Mouse (Mus musculus) midbrain, embryonic 11.5 days (tissue): ENCODE data around the gene Cd300ld5. TPM values are rescaled to one million over a fixed set of nuclear protein-coding genes. Genes with fewer than 3 reads are reported as not detected.
"Not testable (repeated sequence)": the region's sequence is repeated elsewhere in the genome, so short reads cannot be mapped to it uniquely, and the experiment has no call there.

ENCODE experiments used
- ATAC-seq: fragments of 200-750 bp; cut with Nextera tagmentation; 2 replicates; pipeline ENCODE4 v1.8.0; 2017; ENCODE audit warnings: moderate TSS enrichment, moderate library complexity; ENCODE audit not compliant: low FRiP score
- DNase-seq: peaks from one replicate; pipeline ENCODE4 v3.0.0; 2015; ENCODE audit warnings: low spot score; ENCODE audit errors: missing footprints
- H3K27ac ChIP-seq: fragments of 300-500 bp; sonication (generic); 2 replicates; pipeline ENCODE4 v1.5.1; 2014; ENCODE audit warnings: low read depth, low read length
- H3K27me3 ChIP-seq: fragments of 300-500 bp; sonication (generic); 2 replicates; pipeline ENCODE4 v1.6.1; 2014; ENCODE audit warnings: mild to moderate bottlenecking, low read length, moderate library complexity, mixed read lengths; ENCODE audit not compliant: control insufficient read depth, insufficient read depth
- H3K36me3 ChIP-seq: fragments of 300-500 bp; sonication (generic); 2 replicates; pipeline ENCODE4 v1.6.1; 2014; ENCODE audit warnings: mild to moderate bottlenecking, low read length, moderate library complexity, mixed read lengths; ENCODE audit not compliant: control insufficient read depth, insufficient read depth
- H3K4me1 ChIP-seq: fragments of 300-500 bp; sonication (generic); 2 replicates; pipeline ENCODE4 v1.6.1; 2014; ENCODE audit warnings: low read length; ENCODE audit not compliant: control insufficient read depth, insufficient read depth
- H3K4me2 ChIP-seq: fragments of 300-500 bp; sonication (generic); 2 replicates; pipeline ENCODE4 v1.6.1; 2014; ENCODE audit warnings: mild to moderate bottlenecking, moderate library complexity
- H3K4me3 ChIP-seq: fragments of 300-500 bp; sonication (generic); 2 replicates; pipeline ENCODE4 v1.5.1; 2014; ENCODE audit warnings: low read depth, low read length
- H3K9ac ChIP-seq: fragments of 300-500 bp; sonication (generic); 2 replicates; pipeline ENCODE4 v1.6.1; 2014; ENCODE audit warnings: low read length
- H3K9me3 ChIP-seq: fragments of 300-500 bp; sonication (generic); 2 replicates; pipeline ENCODE4 v1.6.1; 2016; ENCODE audit warnings: low read length; ENCODE audit not compliant: control insufficient read depth
- WGBS: fragments of 180-500 bp; shearing (Covaris S2); extraction: QIAGEN DNeasy Blood & Tissue Kit; methylation state at CpG from one replicate; pipeline ENCODE4 v1.1.7; 2014; 5-methylcytosine and 5-hydroxymethylcytosine counted together
- polyA plus RNA-seq: library from polyadenylated mRNA; unstranded; fragments of >200 nt; fragmentation: Nextera tagmentation; extraction: Ambion mirVana; gene quantifications from 2 replicates; pipeline ENCODE4 v1.2.1, GENCODE M21; 2014

The Cd300ld5 gene
- polyA plus RNA-seq, 1 experiment from 2014 or later, result not detected

DNA sequence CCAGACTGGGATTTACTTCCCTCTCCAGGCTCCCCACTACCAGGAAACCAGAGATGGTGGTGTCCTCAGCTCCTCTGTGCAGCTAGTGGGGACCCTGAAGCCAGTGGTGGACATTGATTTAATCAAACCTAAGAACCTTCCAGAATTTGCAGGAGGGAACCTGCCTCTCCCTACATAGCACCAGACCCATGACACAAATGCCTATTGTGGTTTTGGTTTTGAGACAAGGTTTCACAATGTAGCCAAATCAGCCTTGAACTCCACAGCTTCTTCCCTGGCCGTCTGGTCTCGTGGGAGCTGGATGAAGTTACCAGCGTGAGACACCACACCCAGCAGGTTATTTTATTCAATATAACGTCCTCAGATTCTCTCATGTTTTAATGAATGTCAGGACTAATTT is 21.1 kb upstream of the Cd300ld5 start:
- Histone ChIP-seq H3K4me1 (peaks cover under 1% of the 10 kb centered on the region; the same call in 1 of the 2 replicates), H3K27me3 (no peaks in the 10 kb centered on the region), H3K9ac (no peak overlapping the region), H3K36me3 (no peaks in the 10 kb centered on the region), H3K4me2 (no peak overlapping the region), H3K4me3 (no peak overlapping the region), H3K27ac (no peak overlapping the region), H3K9me3 (no peaks in the 10 kb centered on the region)
- ATAC-seq (no peak), DNase-seq (no peak)
- WGBS, result 80% methylated on average over 4 of the region's 4 CpGs

DNA sequence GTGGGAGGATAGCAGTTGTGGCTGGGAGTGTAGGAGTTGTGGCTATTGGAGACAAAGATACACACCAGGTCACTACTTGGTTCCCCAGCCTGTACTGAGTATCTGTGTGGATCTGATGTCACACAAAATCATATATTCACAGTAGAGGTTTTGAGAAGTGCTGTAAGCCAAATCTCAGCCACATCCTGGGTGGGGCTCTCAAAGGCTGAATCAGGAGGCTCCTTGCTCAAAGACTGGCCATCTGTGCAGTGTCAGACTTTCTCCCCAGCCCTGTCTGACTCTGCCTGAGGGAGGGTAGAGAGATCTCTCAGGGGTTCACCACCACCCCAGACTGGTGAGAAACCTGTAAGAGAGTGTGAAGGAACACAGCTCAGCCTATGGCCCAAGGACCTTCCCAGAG is 17.0 kb upstream of the Cd300ld5 start:
- Histone ChIP-seq H3K9me3 (no peaks in the 10 kb centered on the region), H3K27ac (no peak overlapping the region), H3K9ac (no peak overlapping the region), H3K4me1 (no peaks in the 10 kb centered on the region), H3K4me2 (no peak overlapping the region), H3K36me3 (no peaks in the 10 kb centered on the region), H3K27me3 (no peaks in the 10 kb centered on the region), H3K4me3 (no peak overlapping the region)
- ATAC-seq, result no peak
- no peak for DNase-seq

DNA sequence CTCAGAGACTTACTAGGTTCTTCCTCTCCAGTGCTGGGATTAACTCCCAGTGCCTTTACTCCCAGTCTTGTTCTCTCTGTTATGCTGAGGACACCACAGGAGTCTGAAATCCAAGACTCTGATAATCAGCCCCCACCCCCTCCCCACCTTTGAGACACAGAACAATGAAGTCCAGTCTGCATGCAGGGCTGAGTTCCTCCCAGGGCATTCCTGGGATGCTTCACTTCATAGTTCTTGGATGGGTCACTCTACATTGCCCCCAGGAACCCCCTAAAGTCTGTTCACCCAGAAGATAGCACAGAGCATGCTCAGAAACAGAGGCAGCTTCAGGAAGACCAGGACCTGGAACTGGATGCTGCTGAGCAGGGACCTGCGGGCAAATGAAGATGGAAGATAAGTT is 15.4 kb upstream of the Cd300ld5 start:
- Histone ChIP-seq H3K9ac (no peak overlapping the region), H3K4me2 (no peak overlapping the region), H3K4me1 (no peaks in the 10 kb centered on the region), H3K36me3 (no peaks in the 10 kb centered on the region), H3K27ac (no peak overlapping the region), H3K9me3 (no peaks in the 10 kb centered on the region), H3K27me3 (no peaks in the 10 kb centered on the region), H3K4me3 (no peak overlapping the region)
- no peak for DNase-seq
- no peak for ATAC-seq
- 91% methylated on average over 1 of the region's 1 CpGs for WGBS

DNA sequence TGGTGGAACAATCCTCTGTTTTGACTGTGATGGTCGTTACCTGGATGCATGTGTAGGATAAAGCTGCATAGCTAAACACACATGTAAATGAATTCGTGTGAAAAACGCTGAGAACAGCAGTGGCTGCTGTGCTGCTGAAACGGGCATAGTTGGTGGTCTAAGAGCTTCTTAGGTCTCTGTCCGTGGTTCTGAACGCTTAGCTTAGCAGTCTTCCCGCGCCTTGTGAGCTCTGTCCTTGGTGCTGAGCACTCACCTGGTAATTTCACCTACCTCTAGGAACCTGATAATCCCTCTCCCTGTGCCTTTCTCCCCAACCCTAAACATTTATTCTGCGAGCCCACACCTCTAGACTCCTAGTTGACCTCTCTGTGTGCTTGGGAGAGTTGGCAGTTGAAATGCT is 14.6 kb upstream of the Cd300ld5 start:
- no peak for DNase-seq
- no peak overlapping the region for H3K27ac ChIP-seq
- H3K9me3 ChIP-seq, result no peaks in the 10 kb centered on the region
- no peaks in the 10 kb centered on the region for H3K4me1 ChIP-seq
- ATAC-seq, result no peak
- H3K9ac ChIP-seq, result no peak overlapping the region
- WGBS, result 5% methylated on average over 9 of the region's 9 CpGs
- no peaks in the 10 kb centered on the region for H3K36me3 ChIP-seq
- H3K4me2 ChIP-seq, result no peak overlapping the region
- no peaks in the 10 kb centered on the region for H3K27me3 ChIP-seq
- no peak overlapping the region for H3K4me3 ChIP-seq

DNA sequence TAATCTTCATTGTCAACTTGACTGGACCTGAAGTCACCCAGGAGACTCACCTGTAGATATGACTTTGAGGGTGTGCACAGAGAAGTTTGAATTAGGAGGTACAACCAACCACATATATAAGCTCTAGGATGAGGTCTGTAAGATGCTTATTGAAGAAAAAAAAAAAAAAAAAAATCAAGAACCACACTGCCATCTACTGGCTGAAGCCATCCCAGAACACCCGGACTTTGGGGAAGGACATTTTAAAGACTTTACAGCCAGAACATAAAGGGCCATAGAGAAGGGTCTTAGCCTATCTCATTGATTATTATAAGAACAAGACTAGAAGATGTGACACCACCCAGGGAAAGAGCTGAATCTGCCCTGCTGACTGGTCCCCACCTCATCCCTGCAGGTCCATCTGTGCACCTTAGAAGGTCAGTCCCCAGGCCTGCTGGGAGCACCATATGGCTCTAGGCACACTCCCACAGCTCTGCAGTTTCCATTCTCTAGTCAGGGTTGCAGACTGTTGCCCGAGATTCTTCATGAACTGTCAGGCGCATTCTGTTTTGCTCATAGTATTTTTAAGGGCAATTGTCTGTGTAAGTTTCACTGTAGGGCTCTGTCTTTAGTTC is 11.8 kb upstream of the Cd300ld5 start:
- WGBS, result 51% methylated on average over 3 of the region's 3 CpGs
- no peak overlapping the region for H3K4me2 ChIP-seq
- no peak for DNase-seq

DNA sequence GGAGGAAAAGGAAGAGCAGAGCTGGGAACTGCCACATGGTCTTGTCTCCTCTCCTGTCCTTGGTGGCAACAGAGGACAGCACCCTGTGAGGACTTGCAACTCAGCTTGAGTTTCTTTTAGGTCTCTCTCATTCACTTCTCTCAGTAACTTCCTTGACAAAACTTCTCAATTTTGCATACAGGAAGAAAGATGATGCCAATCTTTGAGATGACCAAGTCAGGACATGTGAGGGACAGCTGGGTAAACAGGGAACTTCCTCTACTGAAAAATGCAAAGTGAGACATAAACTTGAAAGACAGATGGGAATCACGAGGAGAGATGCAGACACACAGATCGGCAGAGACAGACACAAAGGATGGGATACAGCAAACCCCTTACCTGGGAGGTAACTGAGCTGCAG is 10.7 kb upstream of the Cd300ld5 start, which contains the start of gene Cd300ld3:
Gene Cd300ld3 (minus strand): TSS at position 151 of the 400 bp plus-strand sequence.
- DNase-seq, result no peak
- Histone ChIP-seq H3K27ac (no peak within 1 kb of the TSS), H3K4me1 (no peaks in the 10 kb centered on the region), H3K27me3 (no peaks in the 10 kb centered on the region), H3K4me2 (no peak within 1 kb of the TSS), H3K36me3 (no peaks in the 10 kb centered on the region), H3K9me3 (no peaks in the 10 kb centered on the region), H3K9ac (no peak within 1 kb of the TSS), H3K4me3 (no peak within 1 kb of the TSS)
- 87% methylated on average over 2 of the region's 2 CpGs for whole genome bisulfite sequencing
- ATAC-seq, result no peak

More for the DNA sequence above, 11.8 kb upstream of the Cd300ld5 start:
- Histone ChIP-seq H3K9me3 (no peaks in the 10 kb centered on the region), H3K27me3 (no peaks in the 10 kb centered on the region), H3K4me3 (no peak overlapping the region), H3K36me3 (no peaks in the 10 kb centered on the region), H3K9ac (no peak overlapping the region), H3K4me1 (no peaks in the 10 kb centered on the region), H3K27ac (no peak overlapping the region)
- ATAC-seq, result no peak

DNA sequence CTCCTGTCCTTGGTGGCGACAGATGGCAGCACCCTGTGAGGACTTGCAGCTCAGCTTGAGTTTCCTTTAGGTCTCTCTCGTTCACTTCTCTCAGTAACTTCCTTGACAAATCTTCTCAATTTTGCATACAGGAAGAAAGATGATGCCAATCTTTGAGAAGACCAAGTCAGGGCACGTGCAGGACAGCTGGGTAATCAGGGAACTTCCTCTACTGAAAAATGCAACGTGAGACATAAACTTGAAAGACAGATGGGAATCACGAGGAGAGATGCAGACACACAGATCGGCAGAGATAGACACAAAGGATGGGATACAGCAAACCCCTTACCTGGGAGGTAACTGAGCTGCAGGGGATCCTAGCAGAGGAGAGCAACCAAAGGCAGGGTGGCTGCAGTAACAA is 10.7 kb downstream of the Cd300ld5 start, which contains the start of gene Cd300ld4:
Gene Cd300ld4 (minus strand): TSS at position 101 of the 400 bp plus-strand sequence.
- H3K4me1 ChIP-seq, H3K36me3 ChIP-seq, H3K4me3 ChIP-seq, H3K27me3 ChIP-seq, ATAC-seq, H3K4me2 ChIP-seq, DNase-seq, H3K9ac ChIP-seq, H3K9me3 ChIP-seq, H3K27ac ChIP-seq: not testable (repeated sequence)
- WGBS, result no CpG with 5 or more reads among the region's 6 CpGs

DNA sequence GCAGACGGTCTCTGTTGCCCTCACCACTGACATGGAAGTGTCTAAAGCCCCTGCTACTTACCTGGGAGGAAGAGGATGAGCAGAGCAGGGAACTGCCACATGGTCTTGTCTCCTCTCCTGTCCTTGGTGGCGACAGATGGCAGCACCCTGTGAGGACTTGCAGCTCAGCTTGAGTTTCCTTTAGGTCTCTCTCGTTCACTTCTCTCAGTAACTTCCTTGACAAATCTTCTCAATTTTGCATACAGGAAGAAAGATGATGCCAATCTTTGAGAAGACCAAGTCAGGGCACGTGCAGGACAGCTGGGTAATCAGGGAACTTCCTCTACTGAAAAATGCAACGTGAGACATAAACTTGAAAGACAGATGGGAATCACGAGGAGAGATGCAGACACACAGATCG is 21.5 kb downstream of the Cd300ld5 start, which contains the start of gene Cd300ld2:
Gene Cd300ld2 (minus strand): TSS at position 101 of the 400 bp plus-strand sequence.
- no CpG with 5 or more reads among the region's 7 CpGs for WGBS
- DNase-seq, ATAC-seq, H3K9ac ChIP-seq, H3K9me3 ChIP-seq, H3K4me1 ChIP-seq, H3K4me3 ChIP-seq, H3K27ac ChIP-seq, H3K27me3 ChIP-seq, H3K36me3 ChIP-seq, H3K4me2 ChIP-seq: not testable (repeated sequence)

DNA sequence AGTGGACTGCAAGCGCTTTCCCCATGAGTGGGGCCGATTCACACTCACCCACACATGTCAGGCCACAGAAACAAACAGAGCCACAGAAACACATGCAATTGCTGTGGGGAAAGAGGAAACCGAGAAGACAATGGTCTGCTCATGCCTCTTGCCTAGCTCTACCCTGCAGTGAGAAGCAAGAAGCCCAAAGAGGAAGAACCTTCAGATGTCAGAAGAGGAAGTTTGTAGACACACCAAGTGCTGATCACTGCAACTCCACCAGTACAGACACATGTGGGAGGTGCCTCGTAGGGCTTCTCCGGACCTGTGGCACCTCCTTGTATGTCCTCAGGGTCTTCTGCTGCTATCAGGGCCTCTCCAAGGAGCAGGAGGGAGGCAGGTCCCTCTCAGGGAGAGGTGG is 33.5 kb downstream of the Cd300ld5 start:
- H3K4me3 ChIP-seq, result no peak overlapping the region
- 87% methylated on average over 5 of the region's 5 CpGs for WGBS
- H3K27ac ChIP-seq, result no peak overlapping the region
- ATAC-seq (no peak), DNase-seq (no peak)
- no peak overlapping the region for H3K4me2 ChIP-seq
- H3K4me1 ChIP-seq, result no peaks in the 10 kb centered on the region
- H3K9me3 ChIP-seq, result no peaks in the 10 kb centered on the region
- H3K9ac ChIP-seq, result no peak overlapping the region
- no peaks in the 10 kb centered on the region for H3K36me3 ChIP-seq
- no peaks in the 10 kb centered on the region for H3K27me3 ChIP-seq
